Mouse (Mus musculus): ENCODE data around the gene Rras. TPM values are rescaled to one million over a fixed set of nuclear protein-coding genes. Genes with fewer than 3 reads are reported as not detected.

Gene Rras
- polyA plus RNA-seq, 1 experiment = 414 TPM

DNA sequence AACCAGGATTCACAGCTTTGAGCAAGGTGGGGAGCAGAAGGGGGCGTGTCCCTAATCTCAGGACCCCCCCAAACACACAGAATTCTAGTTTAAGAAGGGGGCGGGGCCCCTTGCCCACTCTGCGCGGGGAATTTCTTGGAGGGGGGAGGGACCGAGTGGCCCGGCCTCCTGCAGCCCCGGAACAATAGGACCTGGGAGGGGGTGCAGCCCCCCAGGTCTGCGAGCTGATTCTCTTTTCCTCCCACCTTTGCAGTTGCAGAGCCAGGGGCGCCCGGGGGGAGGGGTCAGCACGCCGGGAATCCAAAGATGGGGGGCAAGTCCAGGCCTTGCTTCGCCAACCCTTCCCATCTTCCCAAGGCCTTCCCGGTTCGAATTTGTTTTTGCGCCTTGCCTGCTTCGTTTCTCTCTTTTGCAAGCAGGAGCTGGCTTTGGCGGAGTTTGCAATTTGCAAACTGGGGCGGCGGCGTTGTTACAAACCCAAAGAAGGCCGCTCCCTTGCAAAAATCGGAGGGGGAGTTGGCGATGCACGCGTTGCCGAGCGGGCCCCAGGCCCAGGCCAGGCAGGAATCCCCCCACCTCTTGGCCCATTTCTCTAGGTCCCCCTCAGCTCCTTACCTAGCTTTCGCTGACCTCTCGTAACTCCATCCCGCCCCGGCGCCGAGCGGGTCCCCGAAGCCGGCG is 34.6 kb downstream of the Rras start:
- peak; percentile 52 for DNase-seq (ENCODE audit: low spot score)

DNA sequence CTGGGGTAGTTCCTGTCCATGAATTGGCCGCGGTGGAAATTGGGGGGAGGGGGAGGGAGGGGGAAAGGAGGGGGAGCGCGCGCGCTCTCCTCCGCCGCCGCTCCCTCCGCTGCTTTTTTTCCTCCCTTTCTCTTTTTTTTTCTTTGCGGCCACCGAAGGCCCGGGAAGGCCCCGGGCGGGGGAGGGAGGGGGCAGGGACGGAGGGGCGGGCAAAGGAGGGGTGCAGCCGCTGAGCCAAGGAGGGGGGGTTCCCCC is 35.0 kb downstream of the Rras start, which contains the start of gene Prr12:
Prr12 (minus strand) TSS at position 20 of the 255 bp plus-strand sequence.
- no peak for DNase-seq (ENCODE audit: low spot score)

GRCm38 (mm10) chr7:45053117-45053930 is 35.6 kb downstream of the Rras start:
- peak; percentile 77 for DNase-seq (ENCODE audit: low spot score)

DNA sequence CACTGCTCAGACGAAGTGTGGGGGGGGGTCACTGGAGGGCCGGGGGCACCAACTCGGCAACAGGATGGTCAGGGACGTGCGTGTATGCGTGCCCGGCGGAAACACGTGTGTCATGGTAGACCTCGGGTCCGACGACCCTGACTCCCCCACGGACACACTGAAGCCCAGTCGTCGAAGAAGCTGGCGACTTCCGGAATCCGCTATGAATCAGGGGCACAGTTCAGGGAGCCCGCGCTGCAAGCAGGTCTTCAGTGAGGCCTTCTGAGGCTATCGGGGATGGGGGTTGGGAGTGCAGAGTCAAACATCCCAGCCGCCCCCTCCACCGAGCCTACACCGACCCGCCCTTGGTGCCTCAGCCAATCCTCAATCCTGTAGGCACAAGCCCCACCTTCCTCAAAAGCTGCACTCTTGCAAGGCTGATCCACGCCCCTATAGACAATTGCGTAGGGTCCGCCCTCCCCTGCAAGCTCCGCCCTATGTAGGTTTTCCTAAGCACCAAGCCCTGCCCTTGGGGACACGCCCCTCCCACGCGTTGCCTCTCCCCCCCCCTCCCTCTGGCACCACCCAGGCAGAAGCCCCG is 36.3 kb downstream of the Rras start:
- peak; percentile 75 for DNase-seq (ENCODE audit: low spot score)

DNA sequence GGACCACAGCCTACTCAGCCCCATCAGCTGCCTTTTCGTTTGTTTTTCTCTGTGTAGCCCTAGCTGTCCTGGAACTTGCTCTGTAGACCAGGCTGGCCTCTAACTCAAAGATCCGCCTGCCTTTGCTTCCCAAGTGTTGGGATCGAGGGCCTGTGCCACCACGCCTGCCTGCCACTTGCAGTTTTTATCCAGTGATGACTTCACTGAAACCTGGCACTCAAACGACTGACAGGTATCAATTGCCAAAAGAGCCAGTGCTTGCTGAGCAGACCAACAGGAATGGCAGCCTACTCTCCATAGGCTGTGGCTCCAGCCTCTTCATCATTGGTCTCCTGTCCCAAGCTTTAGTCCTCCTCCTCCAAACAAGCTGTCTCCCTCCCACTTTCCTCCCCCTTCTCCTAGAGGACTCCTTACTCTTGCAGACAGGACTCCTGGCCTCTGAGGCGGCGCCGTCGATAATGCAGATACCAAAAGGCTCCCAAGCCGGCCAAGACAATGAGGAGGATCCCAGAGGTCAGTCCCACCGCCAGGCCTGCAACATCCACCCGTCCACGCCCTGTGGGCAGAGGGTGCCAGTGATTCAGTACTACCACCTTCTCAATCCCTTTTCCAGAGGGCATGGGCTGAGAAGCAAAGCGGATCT is 38.7 kb downstream of the Rras start:
- DNase-seq (ENCODE audit: low spot score) = no peak

DNA sequence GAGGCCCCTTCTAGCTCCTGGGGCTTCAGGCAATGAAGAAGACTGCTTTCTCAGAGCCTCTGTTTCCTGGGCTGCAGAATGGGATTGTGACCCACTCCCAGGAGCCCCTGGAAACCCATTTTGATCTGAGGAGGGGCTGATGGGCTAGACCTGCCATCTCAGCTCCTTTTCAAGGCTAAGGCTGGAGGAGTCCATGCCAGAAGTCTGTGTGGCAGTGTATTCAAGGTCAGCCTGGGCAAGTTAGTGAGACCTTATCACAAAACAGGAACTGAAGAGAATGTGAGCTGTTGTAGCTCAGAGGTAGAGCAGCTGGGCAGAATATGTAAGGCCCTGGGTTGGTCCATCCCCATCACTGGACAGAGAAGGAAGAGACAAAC is 39.2 kb downstream of the Rras start:
- DNase-seq (ENCODE audit: low spot score) = no peak

GRCm38 (mm10) chr7:45058607-45059571 is 41.1 kb downstream of the Rras start:
- DNase-seq (ENCODE audit: low spot score) = no peak

DNA sequence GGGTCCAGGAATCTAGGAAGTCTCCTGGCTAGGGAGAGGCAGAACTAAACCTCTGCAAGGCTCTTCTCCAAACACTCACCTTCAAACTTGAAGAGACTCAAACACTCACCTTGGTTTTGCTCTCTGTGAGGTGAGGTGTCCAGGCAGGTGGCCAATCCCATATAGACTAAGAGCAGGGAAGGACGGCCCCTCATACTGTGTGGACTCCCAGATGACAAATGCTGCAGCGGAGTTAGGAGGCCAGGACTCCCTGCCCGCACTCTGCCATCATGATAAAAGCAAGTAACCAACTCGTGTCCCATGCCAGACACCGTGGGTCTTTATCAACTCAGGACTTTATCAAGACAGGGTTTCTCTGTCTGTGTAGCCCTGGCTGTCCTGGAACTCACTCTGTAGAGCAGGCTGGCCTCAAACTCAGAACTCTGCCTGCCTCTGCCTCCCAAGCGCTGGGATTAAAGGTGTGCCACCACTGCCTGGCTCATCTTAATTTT is 42.9 kb downstream of the Rras start:
- no peak for DNase-seq (ENCODE audit: low spot score)

DNA sequence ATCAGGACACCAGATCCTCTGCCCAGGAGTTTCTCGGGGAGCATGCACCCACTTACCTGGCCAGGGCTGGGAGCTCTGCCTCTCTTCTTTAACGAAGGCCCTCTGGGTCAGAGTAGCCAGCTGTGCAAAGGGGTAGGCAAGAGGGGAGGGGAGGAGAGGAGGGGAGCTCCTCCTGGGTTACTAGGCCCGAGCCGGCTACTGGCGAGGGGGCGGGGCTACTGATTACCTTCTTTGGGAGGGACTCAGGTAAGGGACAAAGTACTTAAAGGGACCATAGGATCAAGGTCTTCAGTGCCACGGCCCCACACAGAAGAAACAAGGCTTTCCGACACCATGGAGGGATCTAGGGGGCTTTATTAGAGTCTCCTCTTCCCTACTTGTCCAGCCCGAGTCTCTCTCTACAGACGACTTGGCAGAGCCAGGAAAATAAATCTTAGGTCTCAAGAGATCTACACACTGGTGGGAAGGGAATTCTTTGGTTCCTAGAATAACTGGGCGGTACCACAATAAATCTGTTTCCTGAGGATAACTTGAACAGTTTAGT is 43.8 kb downstream of the Rras start:
- peak; percentile 56 for DNase-seq (ENCODE audit: low spot score)

- peak; percentile 80 for DNase-seq (ENCODE audit: low spot score)
Observed at GRCm38 (mm10) chr7:45062239-45062835, 44.6 kb downstream of the Rras start, which contains the start of the genes Nosip and Prrg2. Nosip (plus strand) TSS chr7:45062429. Prrg2 (minus strand) TSS chr7:45062677.

GRCm38 (mm10) chr7:45067190-45067999 is 49.6 kb downstream of the Rras start:
- no peak for DNase-seq (ENCODE audit: low spot score)

DNA sequence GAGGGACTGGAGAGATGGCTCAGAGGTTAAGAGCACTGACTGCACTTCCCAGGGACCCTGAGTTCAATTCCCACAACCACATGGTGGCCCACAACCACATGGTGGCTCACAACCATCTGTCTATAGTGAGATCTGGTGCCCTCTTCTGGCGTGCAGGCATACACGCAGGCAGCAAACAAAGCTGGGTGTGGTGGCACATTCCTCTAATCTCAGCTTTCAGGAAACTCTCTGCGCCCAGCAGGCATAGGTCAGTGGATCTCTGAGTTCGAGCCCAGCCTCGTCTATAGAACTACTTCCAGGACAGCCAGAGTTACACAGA is 50.2 kb downstream of the Rras start:
- no peak for DNase-seq (ENCODE audit: low spot score)

- no peak for DNase-seq (ENCODE audit: low spot score)
Observed at GRCm38 (mm10) chr7:45069671-45070070, 51.9 kb downstream of the Rras start.

Other genes starting within 250 kb of the Rras start
- gene Nup62, start 201.9 kb upstream of the Rras start, polyA plus RNA-seq (2012; rRNA removed) = 30.5 and 34.7 TPM in 2 replicates
- gene Il4i1, start 201.6 kb upstream of the Rras start, polyA plus RNA-seq (2012; rRNA removed) = 1.7 and 2.5 TPM in 2 replicates
- 43.4 and 63.6 TPM in 2 replicates for gene Atf5, start 201.3 kb upstream of the Rras start, polyA plus RNA-seq (2012; rRNA removed)
- gene Akt1s1, start 169.0 kb upstream of the Rras start, polyA plus RNA-seq (2012; rRNA removed) = 93.8 and 99.5 TPM in 2 replicates
- gene Tbc1d17, start 168.9 kb upstream of the Rras start, polyA plus RNA-seq (2012; rRNA removed) = 67.3 and 68.9 TPM in 2 replicates
- gene Pnkp, start 160.8 kb upstream of the Rras start, polyA plus RNA-seq (2012; rRNA removed) = 23.4 and 24.1 TPM in 2 replicates
- gene Ptov1, start 148.2 kb upstream of the Rras start, polyA plus RNA-seq (2012; rRNA removed) = 176 and 195 TPM in 2 replicates
- 57.8 and 66.1 TPM in 2 replicates for gene Med25, start 125.2 kb upstream of the Rras start, polyA plus RNA-seq (2012; rRNA removed)
- 47.7 and 53.9 TPM in 2 replicates for gene Fuz, start 121.9 kb upstream of the Rras start, polyA plus RNA-seq (2012; rRNA removed)
- gene Ap2a1, start 88.5 kb upstream of the Rras start, polyA plus RNA-seq (2012; rRNA removed) = 74.2 and 77.7 TPM in 2 replicates
- 0.03 and 0.08 TPM in 2 replicates for gene Tsks, start 74.8 kb upstream of the Rras start, polyA plus RNA-seq (2012; rRNA removed)
- gene Cpt1c, start 43.1 kb upstream of the Rras start, polyA plus RNA-seq (2012; rRNA removed) = 26.1 and 26.8 TPM in 2 replicates
- gene Prmt1, start 31.4 kb upstream of the Rras start, polyA plus RNA-seq (2012; rRNA removed) = 183 and 244 TPM in 2 replicates
- 133 and 171 TPM in 2 replicates for gene Irf3, start 20.3 kb upstream of the Rras start, polyA plus RNA-seq (2012; rRNA removed)
- gene Bcl2l12, start 19.2 kb upstream of the Rras start, polyA plus RNA-seq (2012; rRNA removed) = 28.6 and 34.8 TPM in 2 replicates
- gene Scaf1, start 1.6 kb upstream of the Rras start, polyA plus RNA-seq (2012; rRNA removed) = 58.4 and 63.5 TPM in 2 replicates
- 5.1 and 18.2 TPM in 2 replicates for gene Prr12, start 34.9 kb downstream of the Rras start, polyA plus RNA-seq (2012; rRNA removed)
- 59.9 and 69.6 TPM in 2 replicates for gene Nosip, start 44.5 kb downstream of the Rras start, polyA plus RNA-seq (2012; rRNA removed)
- gene Prrg2, start 44.7 kb downstream of the Rras start, polyA plus RNA-seq (2012; rRNA removed) = 37.6 and 46.5 TPM in 2 replicates
- 277 and 317 TPM in 2 replicates for gene Rcn3, start 74.3 kb downstream of the Rras start, polyA plus RNA-seq (2012; rRNA removed)
- gene Fcgrt, start 85.9 kb downstream of the Rras start, polyA plus RNA-seq (2012; rRNA removed) = 144 and 157 TPM in 2 replicates
- gene Rps11, start 106.5 kb downstream of the Rras start, polyA plus RNA-seq (2012; rRNA removed) = 903 and 1,312 TPM in 2 replicates
- gene Rpl13a, start 110.8 kb downstream of the Rras start, polyA plus RNA-seq (2012; rRNA removed) = 3,442 and 3,633 TPM in 2 replicates
- 0.28 and 0.44 TPM in 2 replicates for gene Gm45713, start 118.3 kb downstream of the Rras start, polyA plus RNA-seq (2012; rRNA removed)
- gene Flt3l, start 118.5 kb downstream of the Rras start, polyA plus RNA-seq (2012; rRNA removed) = 74.5 and 83.1 TPM in 2 replicates
- gene Pih1d1, start 136.3 kb downstream of the Rras start, polyA plus RNA-seq (2012; rRNA removed) = 48.3 and 58.3 TPM in 2 replicates
- gene Aldh16a1, start 136.6 kb downstream of the Rras start, polyA plus RNA-seq (2012; rRNA removed) = 27.7 and 30.9 TPM in 2 replicates
- gene Slc17a7, start 146.0 kb downstream of the Rras start, polyA plus RNA-seq (2012; rRNA removed) = 0.03 and 0.04 TPM in 2 replicates
- gene Gfy, start 161.6 kb downstream of the Rras start, polyA plus RNA-seq (2012; rRNA removed) = 0.03 TPM in 1 of 2 replicates, not detected in the other
- gene Pth2, start 163.0 kb downstream of the Rras start, polyA plus RNA-seq (2012; rRNA removed) = not detected in 2 replicates
- 0.12 and 0.15 TPM in 2 replicates for gene Ccdc155, start 186.9 kb downstream of the Rras start, polyA plus RNA-seq (2012; rRNA removed)
- gene Dkkl1, start 194.2 kb downstream of the Rras start, polyA plus RNA-seq (2012; rRNA removed) = 5.1 and 7.5 TPM in 2 replicates
- 29.1 and 29.2 TPM in 2 replicates for gene Tead2, start 197.8 kb downstream of the Rras start, polyA plus RNA-seq (2012; rRNA removed)
- 12.3 and 15.1 TPM in 2 replicates for gene Cd37, start 221.2 kb downstream of the Rras start, polyA plus RNA-seq (2012; rRNA removed)
- gene Slc6a16, start 223.1 kb downstream of the Rras start, polyA plus RNA-seq (2012; rRNA removed) = not detected in 2 replicates

All from urinary bladder, adult 2 months (tissue).